Mouse (Mus musculus) kidney, postnatal 10 days (tissue): ENCODE results near the gene Atn1.
A peak's percentile ranks its signal among the peaks of the same experiment; 100 is the strongest.

Experiments used
- DNase-seq: peaks from one replicate; pipeline ENCODE4 v3.0.0; 2021; ENCODE audit warnings: mixed read lengths

The Atn1 gene

GRCm38 (mm10) chr6:124708289-124708889 is 47.9 kb downstream of the Atn1 start:
- no peak for DNase-seq

- DNase-seq: no peak
Measured at GRCm38 (mm10) chr6:124706061-124706627, 50.2 kb downstream of the Atn1 start.

- DNase-seq: no peak
Measured at GRCm38 (mm10) chr6:124704417-124704816, 51.9 kb downstream of the Atn1 start.

GRCm38 (mm10) chr6:124703789-124704188 is 52.5 kb downstream of the Atn1 start:
- no peak for DNase-seq

GRCm38 (mm10) chr6:124702784-124703103 is 53.6 kb downstream of the Atn1 start:
- DNase-seq: peak; percentile 84

- DNase-seq: no peak
Measured at GRCm38 (mm10) chr6:124702102-124702783, 54.1 kb downstream of the Atn1 start.

GRCm38 (mm10) chr6:124701338-124701737 is 55.0 kb downstream of the Atn1 start:
- DNase-seq: no peak

GRCm38 (mm10) chr6:124699962-124700610 is 56.2 kb downstream of the Atn1 start:
- peak; percentile 46 for DNase-seq

GRCm38 (mm10) chr6:124699366-124699765 is 57.0 kb downstream of the Atn1 start:
- DNase-seq: no peak

- DNase-seq: no peak
Measured at GRCm38 (mm10) chr6:124698751-124699150, 57.6 kb downstream of the Atn1 start.

- no peak for DNase-seq
Measured at GRCm38 (mm10) chr6:124696441-124697150, 59.7 kb downstream of the Atn1 start.

GRCm38 (mm10) chr6:124694166-124694955 is 62.0 kb downstream of the Atn1 start:
- DNase-seq: peak; percentile 91

- DNase-seq: no peak
Measured at GRCm38 (mm10) chr6:124693243-124693981, 62.9 kb downstream of the Atn1 start.
